Mouse (Mus musculus): Measurements from ENCODE around the gene Tex2.

- TF ChIP-seq CTCF (IDR thresholded peaks at IDR 0.05), result peak; percentile 91
- TF ChIP-seq EP300 (IDR thresholded peaks at IDR 0.05), result no peak; the same call in 1 of the 2 replicates
Measured at GRCm38 (mm10) chr11:106648347-106648746, 35.1 kb upstream of the Tex2 start.

Data from lung, postnatal 0 days (tissue).